Mouse (Mus musculus) ES-Bruce4 (cell line): Measurements from ENCODE around the gene Gfi1.

Source experiments
- CTCF ChIP-seq: IDR thresholded peaks from one replicate; pipeline ENCODE4 v1.8.1; 2011; ENCODE audit warnings: low read depth, low read length
- POLR2A ChIP-seq: IDR thresholded peaks from one replicate; pipeline ENCODE4 v1.8.1; 2011; ENCODE audit warnings: low read length; ENCODE audit not compliant: insufficient read depth

DNA sequence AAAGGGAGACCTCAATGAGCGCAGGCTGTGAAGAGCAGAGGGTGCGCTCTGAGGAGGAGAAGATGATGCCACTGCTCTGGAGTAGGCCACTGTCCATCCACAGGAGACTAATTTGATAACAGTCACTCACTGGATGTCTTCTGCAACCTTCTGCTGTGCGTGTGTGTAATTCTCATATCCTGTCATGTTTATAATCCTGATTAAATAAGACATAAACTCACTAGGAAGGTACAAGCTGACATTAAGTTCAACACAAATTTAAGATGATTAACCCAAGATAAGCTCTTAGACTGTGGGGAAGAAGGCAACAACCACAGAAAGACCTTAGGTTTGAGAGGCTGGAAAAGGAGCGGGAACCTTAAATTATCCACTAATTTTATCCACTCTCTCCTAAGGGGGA, 40.1 kb upstream of the Gfi1 start:
- no peak for TF ChIP-seq POLR2A
- TF ChIP-seq CTCF: no peak
